Mouse (Mus musculus) thymus, adult 2 months (tissue): ENCODE measurements around the gene Lzts2.

ENCODE experiments used
- CTCF ChIP-seq: fragments of 200-500 bp; IDR thresholded peaks from 2 replicates; pipeline ENCODE4 v1.5.1; 2012; ENCODE audit warnings: mild to moderate bottlenecking, control low read depth, low read length, moderate library complexity, borderline replicate concordance; ENCODE audit not compliant: control insufficient read depth, poor library complexity, insufficient read depth; ENCODE audit errors: extremely low read depth
- POLR2A ChIP-seq: fragments of 200-500 bp; IDR thresholded peaks from 2 replicates; pipeline ENCODE4 v1.6.1; 2012; ENCODE audit warnings: mild to moderate bottlenecking, low read length, control low read depth, moderate library complexity; ENCODE audit not compliant: control insufficient read depth, poor library complexity, insufficient read depth; ENCODE audit errors: extremely low read depth

DNA sequence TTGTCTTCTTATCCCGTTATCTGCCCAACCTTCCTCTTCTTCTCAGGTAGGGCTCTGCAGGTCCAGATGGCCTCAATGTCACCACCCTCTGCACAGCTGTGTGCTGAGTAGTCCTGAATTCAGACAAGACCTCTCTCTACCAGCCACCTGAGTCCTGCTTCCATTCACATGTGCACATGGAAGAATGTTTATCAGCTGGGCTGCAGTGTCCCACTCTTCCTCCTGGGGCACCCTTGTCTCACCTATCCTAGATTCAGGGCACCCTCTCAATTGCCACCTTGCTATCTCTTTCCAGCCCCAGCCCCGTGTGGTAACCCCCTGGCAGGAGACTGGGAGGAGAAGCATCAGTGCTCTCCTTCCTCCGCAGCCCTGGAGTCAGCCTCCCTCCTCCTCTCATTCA is 11.9 kb upstream of the Lzts2 start:
- TF ChIP-seq CTCF (no peak), POLR2A (no peak)
